Mouse (Mus musculus) thymus, postnatal 0 days (tissue): ENCODE data around the gene Hddc3. TPM values are rescaled to one million over a fixed set of nuclear protein-coding genes. Genes with fewer than 3 reads are reported as not detected.

ENCODE experiments used
- DNase-seq: peaks from one replicate; pipeline ENCODE4 v3.0.0-alpha.2; 2015; ENCODE audit warnings: low spot score
- polyA plus RNA-seq: library from polyadenylated mRNA; unstranded; fragments of >200 nt; fragmentation: Nextera tagmentation; extraction: Ambion mirVana; gene quantifications from 2 replicates; pipeline ENCODE4 v1.2.1, GENCODE M21; 2015

Gene Hddc3
- polyA plus RNA-seq, 1 experiment from 2014 or later: 8.4 TPM

GRCm38 (mm10) chr7:80331433-80331832 is 11.5 kb upstream of the Hddc3 start:
- DNase-seq: no peak

- no peak for DNase-seq
Measured at GRCm38 (mm10) chr7:80334848-80335247, 8.1 kb upstream of the Hddc3 start.

- no peak for DNase-seq
Measured at GRCm38 (mm10) chr7:80336932-80337331, 6.0 kb upstream of the Hddc3 start.

- peak; percentile 37 for DNase-seq
Measured at GRCm38 (mm10) chr7:80339371-80339770, 3.5 kb upstream of the Hddc3 start.

GRCm38 (mm10) chr7:80339793-80340628 is 2.9 kb upstream of the Hddc3 start:
- peak; percentile 99 for DNase-seq

GRCm38 (mm10) chr7:80340793-80341192 is 2.1 kb upstream of the Hddc3 start, which contains the start of gene Unc45a:
TSS of gene Unc45a (minus strand) at chr7:80341005.
- DNase-seq: peak; percentile 84

GRCm38 (mm10) chr7:80341793-80342192 is 1.1 kb upstream of the Hddc3 start:
- no peak for DNase-seq

GRCm38 (mm10) chr7:80343270-80344018 is 540 bp downstream of the Hddc3 start:
- no peak for DNase-seq

GRCm38 (mm10) chr7:80346173-80346572 is 3.3 kb downstream of the Hddc3 start:
- DNase-seq: no peak

- DNase-seq: no peak
Measured at GRCm38 (mm10) chr7:80346830-80347229, 3.9 kb downstream of the Hddc3 start.

GRCm38 (mm10) chr7:80347670-80348586 is 5.0 kb downstream of the Hddc3 start:
- no peak for DNase-seq

GRCm38 (mm10) chr7:80350808-80351207 is 7.9 kb downstream of the Hddc3 start:
- no peak for DNase-seq

GRCm38 (mm10) chr7:80352920-80353319 is 10.0 kb downstream of the Hddc3 start:
- no peak for DNase-seq

GRCm38 (mm10) chr7:80356351-80356750 is 13.4 kb downstream of the Hddc3 start:
- no peak for DNase-seq

- DNase-seq: no peak
Measured at GRCm38 (mm10) chr7:80357156-80357555, 14.3 kb downstream of the Hddc3 start.

GRCm38 (mm10) chr7:80358039-80358438 is 15.1 kb downstream of the Hddc3 start:
- DNase-seq: no peak

- no peak for DNase-seq
Measured at GRCm38 (mm10) chr7:80360435-80360834, 17.5 kb downstream of the Hddc3 start.

GRCm38 (mm10) chr7:80365759-80366158 is 22.9 kb downstream of the Hddc3 start:
- no peak for DNase-seq

GRCm38 (mm10) chr7:80367232-80367631 is 24.3 kb downstream of the Hddc3 start:
- no peak for DNase-seq

GRCm38 (mm10) chr7:80368009-80368408 is 25.1 kb downstream of the Hddc3 start:
- DNase-seq: no peak
